Mouse (Mus musculus) forebrain, embryonic 15.5 days (tissue): ENCODE data around the gene Gm20518. TPM values are rescaled to one million over a fixed set of nuclear protein-coding genes. Genes with fewer than 3 reads are reported as not detected.

ENCODE experiments used
- ATAC-seq: fragments of 200-750 bp; cut with Nextera tagmentation; replicated peaks from 2 replicates; pipeline ENCODE4 v1.8.0; 2017; ENCODE audit warnings: mild to moderate bottlenecking, moderate TSS enrichment, moderate library complexity
- H3K27ac ChIP-seq: fragments of 300-500 bp; sonication (generic); replicated peaks from 2 replicates; pipeline ENCODE4 v1.5.1; 2015; ENCODE audit warnings: mild to moderate bottlenecking, inconsistent platforms
- H3K27me3 ChIP-seq: fragments of 300-500 bp; sonication (generic); 2 replicates; pipeline ENCODE4 v1.6.1; 2015; ENCODE audit warnings: inconsistent platforms
- H3K36me3 ChIP-seq: fragments of 300-500 bp; sonication (generic); 2 replicates; pipeline ENCODE4 v1.6.1; 2015; ENCODE audit warnings: mild to moderate bottlenecking, inconsistent platforms
- H3K4me1 ChIP-seq: fragments of 300-500 bp; sonication (generic); 2 replicates; pipeline ENCODE4 v1.6.1; 2015; ENCODE audit warnings: inconsistent platforms
- H3K4me2 ChIP-seq: fragments of 300-500 bp; sonication (generic); replicated peaks from 2 replicates; pipeline ENCODE4 v1.6.1; 2015; ENCODE audit warnings: mild to moderate bottlenecking, inconsistent platforms
- H3K4me3 ChIP-seq: fragments of 300-500 bp; sonication (generic); 2 replicates; pipeline ENCODE4 v1.5.1; 2015; ENCODE audit warnings: mild to moderate bottlenecking, inconsistent platforms
- H3K9ac ChIP-seq: fragments of 300-500 bp; sonication (generic); replicated peaks from 2 replicates; pipeline ENCODE4 v1.6.1; 2015; ENCODE audit warnings: mild to moderate bottlenecking, inconsistent platforms
- H3K9me3 ChIP-seq: fragments of 300-500 bp; sonication (generic); 2 replicates; pipeline ENCODE4 v1.6.1; 2016; ENCODE audit warnings: inconsistent platforms
- WGBS: fragments of 180-500 bp; shearing (Covaris S2); methylation state at CpG from one replicate; pipeline ENCODE4 v1.1.7; 2015; ENCODE audit warnings: mixed read lengths; 5-methylcytosine and 5-hydroxymethylcytosine counted together
- polyA plus RNA-seq: library from polyadenylated mRNA; unstranded; fragments of >200 nt; fragmentation: Nextera tagmentation; extraction: Ambion mirVana; gene quantifications from 2 replicates; pipeline ENCODE4 v1.2.1, GENCODE M21; 2015

Gm20518 gene
- polyA plus RNA-seq, 1 experiment from 2014 or later = 0.67 TPM

DNA sequence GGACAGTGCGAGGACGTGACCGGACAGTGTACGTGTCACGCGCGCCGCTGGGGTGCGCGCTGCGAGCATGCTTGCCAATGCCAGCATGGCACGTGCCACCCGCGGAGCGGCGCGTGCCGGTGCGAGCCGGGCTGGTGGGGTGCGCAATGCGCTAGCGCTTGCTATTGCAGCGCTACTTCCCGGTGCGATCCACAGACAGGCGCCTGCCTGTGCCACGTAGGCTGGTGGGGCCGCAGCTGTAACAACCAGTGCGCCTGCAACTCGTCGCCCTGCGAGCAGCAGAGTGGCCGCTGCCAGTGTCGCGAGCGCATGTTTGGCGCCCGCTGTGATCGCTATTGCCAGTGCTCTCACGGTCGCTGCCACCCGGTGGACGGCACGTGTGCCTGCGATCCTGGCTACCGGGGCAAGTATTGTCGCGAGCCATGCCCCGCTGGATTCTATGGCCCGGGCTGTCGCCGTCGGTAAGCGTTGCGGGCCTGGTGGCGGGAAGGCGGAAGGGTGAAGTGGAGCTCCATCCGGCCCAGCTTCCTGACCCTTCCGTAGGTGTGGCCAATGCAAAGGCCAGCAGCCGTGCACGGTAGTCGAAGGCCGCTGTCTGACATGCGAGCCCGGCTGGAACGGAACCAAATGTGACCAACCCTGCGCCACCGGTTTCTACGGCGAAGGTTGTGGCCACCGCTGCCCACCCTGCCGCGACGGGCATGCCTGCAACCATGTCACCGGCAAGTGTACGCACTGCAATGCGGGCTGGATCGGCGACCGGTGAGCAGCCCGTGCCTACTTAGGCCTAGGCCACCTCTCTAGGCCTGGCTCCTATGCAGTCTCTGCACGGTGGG lies 88.4 kb downstream of the Gm20518 start:
- peak overlapping the region; percentile 38 for H3K4me3 ChIP-seq
- no peaks in the 10 kb centered on the region for H3K9me3 ChIP-seq
- no peak overlapping the region for H3K27ac ChIP-seq
- peak overlapping the region; percentile 57 for H3K4me2 ChIP-seq
- peak overlapping the region; percentile 39 for H3K9ac ChIP-seq
- ATAC-seq = 0 out of 2 replicates have a peak, but pooled peaks have one; percentile 3
- peaks cover 81% of the 10 kb centered on the region for H3K27me3 ChIP-seq
- peaks cover 54% of the 10 kb centered on the region for H3K4me1 ChIP-seq
- H3K36me3 ChIP-seq = no peaks in the 10 kb centered on the region
- WGBS = 1% methylated on average over 83 of the region's 83 CpGs

DNA sequence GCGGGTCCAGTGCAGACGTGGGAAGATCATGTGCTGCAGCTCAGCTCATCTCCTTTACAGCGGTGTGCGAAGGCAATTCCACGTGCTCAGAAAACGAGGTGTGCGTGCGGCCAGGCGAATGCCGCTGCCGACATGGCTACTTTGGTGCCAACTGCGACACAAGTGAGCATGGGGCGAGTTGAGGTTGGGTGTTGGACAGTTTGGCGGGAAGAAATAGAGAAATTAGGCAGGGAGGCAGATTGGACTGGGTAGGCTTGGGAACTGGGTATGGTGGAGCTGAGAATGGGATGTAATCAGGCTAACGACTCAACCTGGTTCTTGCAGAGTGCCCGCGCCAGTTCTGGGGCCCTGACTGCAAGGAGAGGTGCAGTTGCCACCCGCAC lies 89.0 kb downstream of the Gm20518 start:
- H3K27ac ChIP-seq = no peak overlapping the region
- H3K27me3 ChIP-seq = peaks cover 87% of the 10 kb centered on the region
- peak overlapping the region; percentile 57 for H3K4me2 ChIP-seq
- no peak for ATAC-seq
- no peaks in the 10 kb centered on the region for H3K36me3 ChIP-seq
- H3K4me1 ChIP-seq = peaks cover 54% of the 10 kb centered on the region
- H3K4me3 ChIP-seq = peak overlapping the region; percentile 38
- H3K9me3 ChIP-seq = no peaks in the 10 kb centered on the region
- 1% methylated on average over 18 of the region's 18 CpGs for WGBS
- peak overlapping the region; percentile 39 for H3K9ac ChIP-seq

GRCm38 (mm10) chr16:17801777-17802455 lies 89.6 kb downstream of the Gm20518 start:
- Histone ChIP-seq H3K36me3 (no peaks in the 10 kb centered on the region), H3K27me3 (peaks cover 91% of the 10 kb centered on the region), H3K9me3 (no peaks in the 10 kb centered on the region), H3K4me1 (peaks cover 58% of the 10 kb centered on the region), H3K9ac (no peak overlapping the region), H3K4me3 (0 out of 2 replicates have a peak overlapping the region, but pooled peaks have one; percentile 38), H3K27ac (no peak overlapping the region), H3K4me2 (peak overlapping the region; percentile 57; the same call in 1 of the 2 replicates)
- ATAC-seq = no peak
- WGBS = 5% methylated on average over 7 of the region's 7 CpGs

GRCm38 (mm10) chr16:17799584-17799983 lies 91.9 kb downstream of the Gm20518 start:
- ATAC-seq = no peak
- peaks cover 90% of the 10 kb centered on the region for H3K27me3 ChIP-seq
- no peaks in the 10 kb centered on the region for H3K36me3 ChIP-seq
- H3K9me3 ChIP-seq = no peaks in the 10 kb centered on the region
- no peak overlapping the region for H3K9ac ChIP-seq
- peaks cover 47% of the 10 kb centered on the region for H3K4me1 ChIP-seq
- H3K4me3 ChIP-seq = no peak overlapping the region
- no peak overlapping the region for H3K27ac ChIP-seq
- no peak overlapping the region for H3K4me2 ChIP-seq

- 3% methylated on average over 24 of the region's 45 CpGs for WGBS
- Histone ChIP-seq H3K4me1 (peaks cover 36% of the 10 kb centered on the region), H3K4me3 (peak overlapping the region; percentile 46), H3K27ac (no peak overlapping the region), H3K27me3 (peaks cover 79% of the 10 kb centered on the region), H3K9ac (0 out of 2 replicates have a peak overlapping the region, but pooled peaks have one; percentile 20), H3K36me3 (no peaks in the 10 kb centered on the region), H3K4me2 (peak overlapping the region; percentile 80), H3K9me3 (no peaks in the 10 kb centered on the region)
- no peak for ATAC-seq
These were observed 92.9 kb downstream of the Gm20518 start for GRCm38 (mm10) chr16:17798321-17799180.

DNA sequence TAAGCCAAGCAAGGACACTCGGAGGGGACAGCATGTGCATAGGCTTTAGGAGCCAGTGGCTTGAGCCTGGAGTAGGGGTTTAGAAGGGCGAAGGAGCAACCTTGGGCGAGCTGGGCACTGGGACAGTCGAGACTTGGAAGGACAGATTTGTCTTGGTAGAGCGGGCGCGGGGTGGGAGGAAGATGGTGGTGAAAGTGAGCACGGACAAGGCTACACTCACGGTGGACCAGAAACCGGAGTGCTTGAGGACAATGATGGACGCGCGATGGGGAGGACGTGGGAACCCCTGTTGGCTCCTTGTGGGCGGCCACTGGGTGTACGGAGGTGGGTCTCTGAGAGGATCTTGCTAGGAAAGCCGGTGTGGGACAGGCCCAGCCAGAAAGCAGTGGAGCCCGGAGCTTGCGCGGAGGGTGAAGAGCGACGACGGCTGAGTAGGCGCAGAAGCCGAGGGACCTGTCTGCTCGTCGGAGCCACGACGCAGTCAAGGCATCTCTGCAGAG lies 93.6 kb downstream of the Gm20518 start:
- peak; percentile 5; the same call in 1 of the 2 replicates for ATAC-seq
- H3K4me1 ChIP-seq = peaks cover 29% of the 10 kb centered on the region
- peaks cover 1% of the 10 kb centered on the region; the same call in 1 of the 2 replicates for H3K36me3 ChIP-seq
- peak overlapping the region; percentile 51; the same call in 1 of the 2 replicates for H3K9ac ChIP-seq
- H3K4me3 ChIP-seq = peak overlapping the region; percentile 46
- H3K4me2 ChIP-seq = peak overlapping the region; percentile 80
- H3K9me3 ChIP-seq = no peaks in the 10 kb centered on the region
- H3K27ac ChIP-seq = no peak overlapping the region
- peaks cover 73% of the 10 kb centered on the region for H3K27me3 ChIP-seq
- 5% methylated on average over 29 of the region's 29 CpGs for WGBS

DNA sequence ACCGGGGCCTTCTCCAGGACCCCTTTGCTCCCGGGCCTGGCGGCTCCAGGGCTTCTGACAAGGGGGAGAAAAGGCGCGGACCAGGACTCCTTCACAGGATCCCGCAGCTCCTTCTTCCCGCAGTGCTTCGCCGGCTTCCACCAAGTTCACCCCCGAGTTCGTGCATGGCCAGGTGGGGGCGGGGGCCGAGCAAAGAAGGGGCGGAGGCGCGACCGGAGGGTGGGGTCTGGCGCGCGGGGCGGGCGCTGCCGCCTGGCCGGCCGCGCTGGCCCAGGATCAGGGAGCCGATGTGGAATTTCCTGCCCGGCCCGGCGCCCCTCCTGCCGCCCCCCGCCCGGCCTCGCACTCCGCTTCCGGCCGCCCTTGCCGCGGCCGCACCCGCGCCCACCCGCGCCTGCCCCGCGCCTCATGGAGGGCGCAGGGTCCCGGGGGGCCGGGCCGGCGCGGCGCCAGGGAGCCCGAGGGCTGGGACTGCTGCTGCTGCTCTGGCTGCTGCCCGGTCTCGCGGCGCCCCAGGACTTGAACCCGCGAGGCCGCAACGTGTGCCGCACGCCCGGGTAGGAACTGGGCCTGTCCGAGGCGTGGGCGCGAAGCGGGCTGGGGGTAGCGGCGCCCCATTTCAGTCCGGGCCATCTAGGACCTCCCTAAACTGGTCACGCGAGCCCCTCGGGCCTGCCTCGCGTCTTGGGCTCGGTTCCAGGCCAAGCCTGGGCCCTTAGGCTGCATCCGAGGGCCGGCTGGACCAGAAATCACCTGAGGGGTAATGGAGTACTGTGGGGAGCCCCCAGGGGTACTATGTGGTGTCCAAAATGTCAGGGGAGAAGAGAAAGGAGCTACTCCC lies 94.3 kb downstream of the Gm20518 start, which contains the start of gene Scarf2:
TSS of gene Scarf2 (plus strand) at position 312 of the 841 bp plus-strand sequence.
- peaks cover 23% of the 10 kb centered on the region for H3K4me1 ChIP-seq
- no peak within 1 kb of the TSS for H3K27ac ChIP-seq
- no peaks in the 10 kb centered on the region for H3K9me3 ChIP-seq
- peak; percentile 31 for ATAC-seq
- H3K36me3 ChIP-seq = peaks cover 8% of the 10 kb centered on the region
- peaks cover 66% of the 10 kb centered on the region for H3K27me3 ChIP-seq
- peak within 1 kb of the TSS; percentile 51 for H3K9ac ChIP-seq
- H3K4me2 ChIP-seq = peak within 1 kb of the TSS; percentile 80
- under 1% methylated on average over 59 of the region's 81 CpGs for WGBS
- H3K4me3 ChIP-seq = peak within 1 kb of the TSS; percentile 46

DNA sequence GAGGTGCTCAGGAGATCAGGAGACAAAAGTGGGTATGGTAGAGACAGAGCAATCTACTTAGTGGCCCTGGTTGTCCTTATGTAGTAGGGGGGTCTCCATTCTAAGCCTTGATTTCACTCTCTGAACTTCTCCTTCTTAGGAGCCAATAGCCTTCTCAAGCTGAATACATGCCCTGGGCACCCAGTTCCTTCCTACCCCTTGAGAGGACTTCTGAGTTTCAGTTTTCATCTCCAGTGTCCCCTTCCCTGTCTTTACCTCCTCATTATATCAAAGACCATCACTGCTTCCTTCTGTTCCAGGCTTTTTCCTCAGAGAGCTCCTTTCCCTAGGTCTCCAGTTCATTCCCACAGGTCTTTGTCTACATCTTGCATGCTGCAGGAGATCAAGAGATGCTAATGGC lies 95.0 kb downstream of the Gm20518 start:
- ATAC-seq = no peak
- H3K4me1 ChIP-seq = peaks cover 21% of the 10 kb centered on the region
- peak overlapping the region; percentile 51 for H3K9ac ChIP-seq
- H3K4me2 ChIP-seq = peak overlapping the region; percentile 80
- peak overlapping the region; percentile 46 for H3K4me3 ChIP-seq
- H3K9me3 ChIP-seq = no peaks in the 10 kb centered on the region
- H3K36me3 ChIP-seq = peaks cover 10% of the 10 kb centered on the region
- no peak overlapping the region for H3K27ac ChIP-seq
- peaks cover 59% of the 10 kb centered on the region for H3K27me3 ChIP-seq

GRCm38 (mm10) chr16:17795643-17796042 lies 95.8 kb downstream of the Gm20518 start:
- Histone ChIP-seq H3K9me3 (no peaks in the 10 kb centered on the region), H3K27me3 (peaks cover 50% of the 10 kb centered on the region), H3K4me2 (no peak overlapping the region), H3K4me1 (peaks cover 21% of the 10 kb centered on the region), H3K9ac (no peak overlapping the region), H3K4me3 (no peak overlapping the region), H3K36me3 (peaks cover 18% of the 10 kb centered on the region), H3K27ac (no peak overlapping the region)
- 65% methylated on average over 5 of the region's 5 CpGs for WGBS
- ATAC-seq = no peak

DNA sequence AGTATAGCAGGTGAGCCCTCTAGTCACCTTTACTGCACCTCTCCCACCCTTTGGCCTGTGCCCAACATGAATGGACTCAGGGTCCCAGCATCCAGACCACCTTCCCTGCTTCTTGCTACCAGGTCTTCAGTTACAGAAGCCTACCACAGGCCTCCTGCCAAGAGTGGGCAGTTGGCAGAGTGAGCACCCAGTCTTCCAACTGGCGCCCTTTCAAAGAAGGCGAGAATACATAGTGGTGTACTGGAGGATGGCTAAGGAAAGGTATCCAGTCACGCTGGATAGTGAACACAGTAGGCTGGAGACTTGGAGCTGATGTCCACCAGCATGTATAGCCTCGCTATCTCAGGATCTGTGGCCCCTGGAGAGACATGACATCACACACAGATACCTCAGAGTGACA lies 97.4 kb downstream of the Gm20518 start:
- 76% methylated on average over 4 of the region's 4 CpGs for WGBS
- no peak for ATAC-seq
- H3K27me3 ChIP-seq = peaks cover 37% of the 10 kb centered on the region

DNA sequence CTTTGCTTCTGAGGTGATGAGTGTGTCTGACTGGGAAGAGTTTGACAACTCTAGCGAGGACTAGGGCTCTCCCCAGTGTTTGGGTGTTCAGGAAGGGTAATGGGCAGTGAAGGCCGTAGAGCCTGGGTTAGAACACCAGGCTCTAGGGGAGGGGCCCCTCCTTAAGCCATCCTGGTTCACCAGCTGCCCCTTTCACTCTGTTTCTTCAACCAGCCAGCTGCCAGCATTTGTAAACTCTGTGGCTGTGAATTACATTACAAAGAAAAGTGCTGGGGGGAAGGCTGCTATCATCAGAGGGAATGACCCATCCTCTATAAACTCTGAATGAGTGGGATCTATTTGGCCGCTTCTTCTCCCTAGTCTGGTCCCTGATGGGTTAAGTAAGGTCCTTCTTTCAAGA lies 98.7 kb downstream of the Gm20518 start:
- Histone ChIP-seq H3K4me3 (no peak overlapping the region), H3K27ac (no peak overlapping the region), H3K4me1 (peaks cover 11% of the 10 kb centered on the region), H3K36me3 (peaks cover 43% of the 10 kb centered on the region), H3K9ac (no peak overlapping the region), H3K4me2 (no peak overlapping the region), H3K9me3 (no peaks in the 10 kb centered on the region), H3K27me3 (peaks cover 24% of the 10 kb centered on the region)
- ATAC-seq = no peak
- 78% methylated on average over 3 of the region's 3 CpGs for WGBS

More for the DNA sequence above, 97.4 kb downstream of the Gm20518 start:
- H3K9me3 ChIP-seq = no peaks in the 10 kb centered on the region
- no peak overlapping the region for H3K27ac ChIP-seq
- H3K36me3 ChIP-seq = peaks cover 32% of the 10 kb centered on the region
- H3K4me3 ChIP-seq = no peak overlapping the region
- no peak overlapping the region for H3K9ac ChIP-seq
- H3K4me2 ChIP-seq = no peak overlapping the region
- peaks cover 21% of the 10 kb centered on the region for H3K4me1 ChIP-seq
